Mouse (Mus musculus): ENCODE results near the gene Trem2. TPM values are rescaled to one million over a fixed set of nuclear protein-coding genes. Genes with fewer than 3 reads are reported as not detected.
A peak's percentile ranks its signal among the peaks of the same experiment; 100 is the strongest.

The Trem2 gene
- polyA plus RNA-seq, 1 experiment from 2014 or later = 1.2 TPM

DNA sequence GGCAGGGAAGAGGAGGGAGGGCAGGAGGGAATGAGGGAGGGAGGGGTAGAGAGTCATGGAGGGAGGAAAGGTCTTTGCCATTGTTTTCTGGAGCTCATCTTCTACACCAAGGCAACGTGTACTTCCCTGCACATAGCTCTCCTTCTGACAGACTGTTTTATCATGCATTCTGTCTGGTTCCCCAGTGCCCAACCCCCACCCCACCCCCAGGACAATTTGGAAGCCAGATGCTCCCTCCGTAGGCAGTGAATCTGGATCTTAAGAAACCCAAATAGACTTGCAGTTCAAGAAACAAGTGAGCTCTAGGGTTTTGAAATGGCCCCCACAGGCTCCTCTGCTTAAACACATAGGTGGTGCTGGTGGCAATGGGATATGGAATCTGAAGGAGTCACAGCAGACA is 11.7 kb downstream of the Trem2 start:
- no peaks in the 10 kb centered on the region for H3K9me3 ChIP-seq
- WGBS = 53% methylated on average over 2 of the region's 2 CpGs
- DNase-seq (ENCODE audit: low spot score) = no peak
- H3K27me3 ChIP-seq (ENCODE audit: insufficient read depth, poor library complexity, severe bottlenecking) = no peaks in the 10 kb centered on the region
- H3K4me1 ChIP-seq = peaks cover 13% of the 10 kb centered on the region
- no peak overlapping the region for H3K27ac ChIP-seq
- no peak overlapping the region for H3K4me3 ChIP-seq
- no peaks in the 10 kb centered on the region for H3K36me3 ChIP-seq

DNA sequence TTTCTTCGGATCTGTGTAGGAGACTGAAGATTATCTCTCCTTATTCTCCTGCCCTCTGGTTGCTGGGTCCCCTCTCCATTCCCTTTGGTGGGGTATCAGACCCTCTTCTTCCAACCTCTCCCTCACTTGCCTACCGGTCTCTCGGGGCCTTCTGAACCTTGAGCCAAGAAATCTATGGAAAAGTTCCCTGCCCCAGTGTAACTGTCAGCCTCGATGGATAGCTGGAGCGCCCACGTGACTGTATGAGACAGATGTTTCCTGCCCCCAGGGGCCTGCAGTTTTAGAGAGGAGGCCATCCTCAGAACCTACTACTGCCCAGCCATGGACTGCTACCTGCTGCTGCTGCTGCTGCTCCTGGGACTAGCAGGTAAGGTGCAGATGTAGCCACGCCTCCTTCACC is 13.4 kb downstream of the Trem2 start, which contains the start of gene Treml1:
Treml1 (plus strand) TSS at position 301 of the 400 bp plus-strand sequence.
- Histone ChIP-seq H3K27ac (no peak within 1 kb of the TSS), H3K36me3 (no peaks in the 10 kb centered on the region), H3K4me3 (no peak within 1 kb of the TSS), H3K27me3 (ENCODE audit: insufficient read depth, poor library complexity, severe bottlenecking) (no peaks in the 10 kb centered on the region), H3K4me1 (peaks cover 27% of the 10 kb centered on the region), H3K9me3 (no peaks in the 10 kb centered on the region)
- 74% methylated on average over 7 of the region's 7 CpGs for WGBS
- DNase-seq (ENCODE audit: low spot score) = no peak

DNA sequence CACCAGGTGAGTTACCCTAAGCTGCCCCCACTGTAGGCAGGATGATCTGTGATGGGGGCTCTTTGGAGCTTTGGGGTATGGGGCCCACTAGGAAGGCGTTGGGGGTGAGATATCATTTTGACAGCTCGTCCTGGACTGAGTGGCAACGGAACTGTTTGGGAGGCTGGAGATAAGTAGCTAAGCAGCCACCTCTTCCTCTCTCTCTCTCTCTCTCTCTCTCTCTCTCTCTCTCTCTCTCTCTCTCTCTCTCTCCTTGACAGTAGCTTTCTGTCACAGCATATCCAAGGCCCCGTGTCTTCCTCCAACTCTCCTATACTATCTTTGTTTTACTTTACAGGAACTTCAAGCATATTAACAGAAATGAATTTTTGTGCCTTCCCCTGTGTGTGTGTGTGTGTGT is 14.3 kb downstream of the Trem2 start:
- DNase-seq (ENCODE audit: low spot score) = no peak
- H3K4me3 ChIP-seq = no peak overlapping the region
- no peaks in the 10 kb centered on the region for H3K27me3 ChIP-seq (ENCODE audit: insufficient read depth, poor library complexity, severe bottlenecking)
- no peak overlapping the region for H3K27ac ChIP-seq
- H3K4me1 ChIP-seq = peaks cover 28% of the 10 kb centered on the region
- 29% methylated on average over 4 of the region's 4 CpGs for WGBS
- H3K9me3 ChIP-seq = no peaks in the 10 kb centered on the region
- H3K36me3 ChIP-seq = no peaks in the 10 kb centered on the region

DNA sequence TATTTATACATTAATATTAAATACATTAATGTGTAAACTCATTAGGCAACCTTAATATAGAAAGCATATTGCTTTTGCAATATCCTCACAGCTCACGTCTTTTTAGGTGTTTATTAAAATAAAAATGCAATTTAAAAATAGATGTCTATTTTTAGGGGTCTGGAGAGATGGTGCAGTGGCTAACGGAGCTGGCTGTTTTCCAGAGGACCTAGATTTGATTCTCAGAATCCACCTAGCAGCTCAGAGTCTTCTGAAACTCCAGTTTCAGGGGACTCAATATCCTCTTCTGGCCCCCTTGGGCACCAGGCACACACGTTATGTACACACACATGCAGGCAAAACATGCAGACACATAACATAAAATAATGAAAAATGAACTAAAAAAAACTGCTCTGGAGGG is 16.1 kb downstream of the Trem2 start:
- no peak for DNase-seq (ENCODE audit: low spot score)
- no peaks in the 10 kb centered on the region for H3K9me3 ChIP-seq
- WGBS = 51% methylated on average over 3 of the region's 3 CpGs
- H3K27me3 ChIP-seq (ENCODE audit: insufficient read depth, poor library complexity, severe bottlenecking) = no peaks in the 10 kb centered on the region
- H3K4me1 ChIP-seq = peaks cover 33% of the 10 kb centered on the region
- no peaks in the 10 kb centered on the region for H3K36me3 ChIP-seq
- H3K27ac ChIP-seq = no peak overlapping the region
- no peak overlapping the region for H3K4me3 ChIP-seq

DNA sequence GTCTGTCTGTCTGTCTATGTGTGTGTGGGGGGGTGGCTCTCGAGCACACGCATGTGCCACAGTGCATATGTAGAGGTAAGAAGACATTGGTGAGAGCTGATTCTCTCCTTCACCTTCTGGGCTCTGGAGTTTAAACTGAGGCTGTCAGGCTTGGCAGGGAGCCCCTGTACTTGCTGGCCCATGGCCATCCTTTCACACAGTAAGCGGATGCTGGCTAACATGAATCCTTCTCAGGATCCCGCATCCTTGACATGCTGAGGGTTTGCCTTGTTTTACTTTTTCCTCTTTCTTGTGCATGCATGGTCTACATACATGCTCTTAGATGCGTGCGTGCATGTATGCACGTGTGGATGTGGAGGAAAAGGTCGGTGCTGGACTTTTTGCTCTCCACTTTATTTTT is 16.8 kb downstream of the Trem2 start:
- no peaks in the 10 kb centered on the region for H3K36me3 ChIP-seq
- no peak overlapping the region for H3K4me3 ChIP-seq
- H3K9me3 ChIP-seq = no peaks in the 10 kb centered on the region
- H3K27ac ChIP-seq = no peak overlapping the region
- no peaks in the 10 kb centered on the region for H3K27me3 ChIP-seq (ENCODE audit: insufficient read depth, poor library complexity, severe bottlenecking)
- 87% methylated on average over 8 of the region's 8 CpGs for WGBS
- peaks cover 33% of the 10 kb centered on the region for H3K4me1 ChIP-seq
- DNase-seq (ENCODE audit: low spot score) = no peak

DNA sequence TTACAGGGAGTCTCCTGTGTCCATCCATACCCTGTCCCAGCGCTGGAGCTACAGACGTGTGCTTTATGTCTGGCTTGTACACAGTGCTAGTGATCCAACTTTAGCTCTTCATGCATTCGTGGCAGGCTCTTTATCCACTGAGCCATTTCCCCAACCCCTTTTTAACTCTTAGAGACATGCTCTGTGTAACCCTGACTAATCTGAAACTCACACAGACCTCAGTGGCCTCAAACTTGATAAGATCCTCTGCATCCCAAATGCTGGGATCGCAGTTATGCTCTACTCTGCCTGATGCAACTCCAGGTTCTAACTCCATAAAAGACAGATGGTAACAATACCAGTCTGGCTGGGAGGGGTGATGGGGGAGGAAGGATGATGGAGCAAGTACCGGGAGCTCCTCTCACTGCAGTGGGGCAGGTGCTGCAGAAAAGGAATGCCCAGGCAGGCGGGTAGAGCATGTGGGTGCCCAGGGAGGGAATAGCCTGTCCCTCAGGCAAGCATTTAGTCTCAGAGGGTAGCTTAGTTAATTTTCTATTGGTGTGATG is 17.3 kb downstream of the Trem2 start:
- H3K9me3 ChIP-seq = no peaks in the 10 kb centered on the region
- H3K27ac ChIP-seq = 0 out of 2 replicates have a peak overlapping the region, but pooled peaks have one; percentile 3
- 69% methylated on average over 6 of the region's 6 CpGs for WGBS
- no peaks in the 10 kb centered on the region for H3K36me3 ChIP-seq
- H3K27me3 ChIP-seq (ENCODE audit: insufficient read depth, poor library complexity, severe bottlenecking) = no peaks in the 10 kb centered on the region
- DNase-seq (ENCODE audit: low spot score) = no peak
- no peak overlapping the region for H3K4me3 ChIP-seq
- peaks cover 33% of the 10 kb centered on the region for H3K4me1 ChIP-seq

DNA sequence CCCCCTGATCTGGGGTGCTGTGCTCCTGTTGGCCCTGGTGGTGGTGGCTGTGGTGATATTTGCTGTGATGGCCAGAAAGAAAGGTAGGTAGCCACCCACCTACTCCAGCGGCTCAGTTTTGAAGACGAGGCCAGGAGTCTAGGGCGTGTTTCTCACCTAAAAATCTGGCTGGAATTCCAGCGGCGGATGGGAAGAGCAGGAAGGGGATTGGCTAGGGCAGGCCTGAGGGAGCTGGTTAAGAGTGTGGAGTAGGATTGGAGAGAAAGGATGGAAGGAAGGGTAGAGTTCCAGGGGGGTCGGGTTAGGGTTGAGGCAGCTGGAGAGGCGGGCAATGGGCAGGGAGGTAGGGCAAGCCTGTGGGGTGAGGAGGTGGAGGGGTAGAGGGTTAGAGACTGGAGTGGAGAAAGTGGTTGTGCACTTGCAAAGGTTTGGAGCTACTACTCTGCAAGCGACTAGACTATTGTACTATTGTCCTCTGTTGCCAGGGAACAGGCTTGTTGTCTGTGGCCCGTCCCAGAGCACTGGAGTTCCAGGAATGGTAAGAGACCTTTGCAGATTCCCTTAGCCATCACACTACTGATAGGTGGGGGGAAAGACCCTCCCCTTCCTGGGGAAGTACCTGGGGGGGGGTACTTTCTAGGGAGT is 19.4 kb downstream of the Trem2 start:
- H3K36me3 ChIP-seq = no peaks in the 10 kb centered on the region
- DNase-seq (ENCODE audit: low spot score) = no peak
- no peaks in the 10 kb centered on the region for H3K27me3 ChIP-seq (ENCODE audit: insufficient read depth, poor library complexity, severe bottlenecking)
- no peak overlapping the region for H3K4me3 ChIP-seq
- WGBS = 70% methylated on average over 9 of the region's 9 CpGs
- no peak overlapping the region for H3K27ac ChIP-seq
- no peaks in the 10 kb centered on the region for H3K9me3 ChIP-seq
- peaks cover 29% of the 10 kb centered on the region for H3K4me1 ChIP-seq

DNA sequence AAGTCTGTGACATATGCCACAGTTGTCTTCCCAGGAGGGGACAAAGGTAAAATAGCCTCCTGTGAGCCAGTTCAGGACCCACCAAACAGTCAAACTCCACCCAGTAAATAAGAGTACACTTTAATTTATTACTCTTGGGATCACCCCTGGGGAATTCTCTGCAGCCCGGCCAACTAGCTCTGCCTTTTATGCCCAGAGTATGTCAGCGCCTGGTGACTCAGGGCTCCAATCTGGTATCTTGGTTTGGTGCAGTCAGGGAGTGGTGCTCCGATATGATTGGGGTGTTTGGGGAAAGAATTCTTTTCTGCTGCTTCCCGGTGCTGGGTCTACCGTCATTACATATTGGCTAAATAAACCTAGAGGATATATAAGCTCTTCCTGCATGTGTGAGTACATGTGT is 20.6 kb downstream of the Trem2 start:
- Histone ChIP-seq H3K4me1 (peaks cover 25% of the 10 kb centered on the region), H3K27ac (no peak overlapping the region), H3K4me3 (no peak overlapping the region), H3K27me3 (ENCODE audit: insufficient read depth, poor library complexity, severe bottlenecking) (no peaks in the 10 kb centered on the region), H3K36me3 (no peaks in the 10 kb centered on the region), H3K9me3 (no peaks in the 10 kb centered on the region)
- WGBS = 73% methylated on average over 5 of the region's 5 CpGs
- DNase-seq (ENCODE audit: low spot score) = no peak

DNA sequence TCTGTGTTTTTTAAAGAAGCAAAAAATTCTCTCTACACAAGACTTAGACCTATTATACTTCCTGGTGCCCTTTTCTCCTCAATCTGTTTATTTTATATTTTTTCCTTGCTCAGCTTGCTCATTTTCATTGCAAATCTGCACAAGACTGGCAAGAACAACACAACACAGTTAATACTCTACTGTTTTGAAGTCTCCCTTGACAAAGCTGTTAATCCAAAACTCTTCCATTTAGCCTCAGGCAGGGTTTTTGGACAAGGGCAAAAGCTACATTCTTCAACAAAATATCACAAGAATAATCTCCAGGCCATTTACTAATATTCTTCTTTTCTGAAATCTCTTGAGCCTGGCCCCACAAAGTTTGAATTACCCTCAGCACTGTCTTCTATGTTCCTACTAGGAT is 25.4 kb downstream of the Trem2 start:
- H3K27ac ChIP-seq = no peak overlapping the region
- no peaks in the 10 kb centered on the region for H3K4me1 ChIP-seq
- no peak overlapping the region for H3K4me3 ChIP-seq
- no peak for DNase-seq (ENCODE audit: low spot score)
- no peaks in the 10 kb centered on the region for H3K9me3 ChIP-seq
- H3K36me3 ChIP-seq = no peaks in the 10 kb centered on the region
- no peaks in the 10 kb centered on the region for H3K27me3 ChIP-seq (ENCODE audit: insufficient read depth, poor library complexity, severe bottlenecking)

DNA sequence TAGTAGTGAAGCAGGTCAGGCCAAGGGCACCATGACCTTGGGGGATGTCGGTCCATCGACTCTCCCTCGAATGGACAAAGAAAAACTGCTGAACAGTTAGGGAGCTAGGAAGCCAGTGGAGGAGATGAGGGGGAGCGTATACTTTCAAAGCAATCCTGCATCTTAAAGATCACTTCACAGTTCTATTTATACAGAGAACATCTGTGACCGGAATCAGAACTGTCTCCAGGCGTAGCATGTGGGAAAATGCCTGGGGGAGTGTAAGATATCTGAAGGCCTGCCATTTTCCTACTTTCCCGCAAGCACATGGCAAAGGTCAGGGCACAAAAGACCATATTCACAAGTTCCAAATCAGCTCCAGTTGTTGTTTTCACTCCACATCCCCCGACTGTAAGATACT is 26.8 kb downstream of the Trem2 start:
- Histone ChIP-seq H3K9me3 (no peaks in the 10 kb centered on the region), H3K27me3 (ENCODE audit: insufficient read depth, poor library complexity, severe bottlenecking) (no peaks in the 10 kb centered on the region), H3K27ac (no peak overlapping the region), H3K4me3 (no peak overlapping the region), H3K4me1 (no peaks in the 10 kb centered on the region), H3K36me3 (no peaks in the 10 kb centered on the region)
- no peak for DNase-seq (ENCODE audit: low spot score)
- WGBS = 71% methylated on average over 8 of the region's 8 CpGs

DNA sequence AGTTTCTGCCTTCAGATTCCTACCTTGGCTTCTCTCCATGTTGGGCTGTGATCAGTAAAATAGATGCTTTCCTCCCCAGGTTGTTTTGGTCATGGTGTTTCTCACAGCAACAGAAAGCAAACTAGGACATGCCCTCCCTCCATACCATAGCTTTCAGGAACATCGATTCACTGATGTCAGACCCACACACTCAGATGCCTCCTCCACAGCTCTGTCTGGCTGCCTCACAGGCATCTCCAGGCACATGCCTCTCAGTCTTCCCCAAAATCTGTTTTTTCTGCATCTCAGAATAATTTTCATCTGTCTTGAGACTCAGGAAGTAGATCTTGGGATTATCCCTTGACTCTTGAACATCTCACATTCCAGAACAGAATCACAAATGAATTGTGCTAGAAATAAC is 29.9 kb downstream of the Trem2 start:
- Histone ChIP-seq H3K4me1 (no peaks in the 10 kb centered on the region), H3K27me3 (ENCODE audit: insufficient read depth, poor library complexity, severe bottlenecking) (no peaks in the 10 kb centered on the region), H3K27ac (no peak overlapping the region), H3K36me3 (no peaks in the 10 kb centered on the region), H3K4me3 (no peak overlapping the region), H3K9me3 (no peaks in the 10 kb centered on the region)
- no peak for DNase-seq (ENCODE audit: low spot score)
- WGBS = 81% methylated on average over 1 of the region's 1 CpGs

DNA sequence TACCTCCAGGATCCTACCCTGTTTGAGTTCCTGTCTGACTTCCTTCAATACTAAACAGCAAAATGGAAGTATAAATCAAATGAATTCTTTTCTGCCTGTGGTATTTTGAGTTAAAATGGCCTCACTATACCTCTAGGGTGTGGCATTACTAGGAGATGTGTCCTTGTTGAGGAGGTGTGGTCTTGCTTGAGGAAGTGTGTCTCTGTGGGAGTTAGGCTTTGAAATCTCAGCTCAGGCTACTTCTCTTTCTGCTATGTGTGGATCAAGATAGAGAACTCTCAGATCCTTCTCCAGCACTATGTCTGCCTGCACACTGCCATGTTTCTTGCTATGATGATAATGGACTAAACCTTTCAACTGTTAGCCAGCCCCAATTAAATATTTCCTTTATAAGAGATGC is 32.8 kb downstream of the Trem2 start:
- Histone ChIP-seq H3K4me1 (no peaks in the 10 kb centered on the region), H3K9me3 (no peaks in the 10 kb centered on the region), H3K36me3 (no peaks in the 10 kb centered on the region), H3K27me3 (ENCODE audit: insufficient read depth, poor library complexity, severe bottlenecking) (no peaks in the 10 kb centered on the region), H3K4me3 (no peak overlapping the region), H3K27ac (no peak overlapping the region)
- DNase-seq (ENCODE audit: low spot score) = no peak

DNA sequence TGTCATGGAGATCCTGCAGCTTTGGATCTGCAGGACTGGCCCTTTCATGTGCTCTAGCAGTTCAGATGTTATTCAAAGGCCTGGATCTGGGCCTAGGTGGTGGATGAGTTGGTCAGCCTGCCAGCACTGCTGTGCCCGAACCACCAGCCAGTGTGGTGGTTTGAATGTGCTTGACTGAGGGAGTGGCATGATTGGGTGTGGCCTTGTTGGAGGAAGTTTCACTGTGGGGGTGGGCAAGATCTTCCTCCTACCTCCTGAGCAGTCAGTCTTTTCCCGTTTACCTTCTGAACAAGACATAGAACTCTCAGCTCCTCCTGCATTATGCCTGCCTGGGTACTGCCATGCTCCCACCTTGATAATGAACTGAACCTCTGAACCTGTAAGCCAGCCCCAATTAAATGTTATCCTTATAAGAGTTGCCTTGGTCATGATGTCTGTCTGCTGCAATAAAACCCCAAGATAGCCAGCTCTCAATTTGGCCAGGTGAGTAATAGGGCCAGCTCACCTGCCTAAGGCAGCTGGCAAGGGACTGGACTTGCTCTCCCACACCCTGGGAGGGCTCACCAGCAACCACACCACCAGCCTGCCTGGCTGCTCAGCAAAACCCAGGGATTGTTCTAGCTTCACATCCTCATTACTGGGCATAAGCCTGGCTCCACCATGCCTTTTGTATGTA is 39.7 kb downstream of the Trem2 start:
- peaks cover 48% of the 10 kb centered on the region for H3K36me3 ChIP-seq
- no peak overlapping the region for H3K4me3 ChIP-seq
- no peaks in the 10 kb centered on the region for H3K27me3 ChIP-seq (ENCODE audit: insufficient read depth, poor library complexity, severe bottlenecking)
- no peak for DNase-seq (ENCODE audit: low spot score)
- H3K27ac ChIP-seq = no peak overlapping the region
- 81% methylated on average over 2 of the region's 2 CpGs for WGBS
- H3K4me1 ChIP-seq = no peaks in the 10 kb centered on the region
- H3K9me3 ChIP-seq = no peaks in the 10 kb centered on the region
